Mouse (Mus musculus) stomach, embryonic 15.5 days (tissue): Measurements from ENCODE around the gene Igfn1. TPM values are rescaled to one million over a fixed set of nuclear protein-coding genes. Genes with fewer than 3 reads are reported as not detected.

Source experiments
- ATAC-seq: fragments of 200-750 bp; cut with Nextera tagmentation; 2 replicates; pipeline ENCODE4 v1.8.0; 2017; ENCODE audit warnings: low read depth, moderate number of reproducible peaks, moderate TSS enrichment; ENCODE audit not compliant: insufficient read depth, low FRiP score
- H3K27ac ChIP-seq: fragments of 300-500 bp; sonication (generic); 2 replicates; pipeline ENCODE4 v1.5.1; 2015; ENCODE audit warnings: mild to moderate bottlenecking, inconsistent platforms
- H3K27me3 ChIP-seq: fragments of 300-500 bp; sonication (generic); replicated peaks from 2 replicates; pipeline ENCODE4 v1.6.1; 2015; ENCODE audit warnings: inconsistent platforms
- H3K36me3 ChIP-seq: fragments of 300-500 bp; sonication (generic); 2 replicates; pipeline ENCODE4 v1.6.1; 2015; ENCODE audit warnings: inconsistent platforms
- H3K4me1 ChIP-seq: fragments of 300-500 bp; sonication (generic); 2 replicates; pipeline ENCODE4 v1.6.1; 2015; ENCODE audit warnings: inconsistent platforms
- H3K4me2 ChIP-seq: fragments of 300-500 bp; sonication (generic); 2 replicates; pipeline ENCODE4 v1.6.1; 2015; ENCODE audit warnings: mild to moderate bottlenecking, inconsistent platforms
- H3K4me3 ChIP-seq: fragments of 300-500 bp; sonication (generic); replicated peaks from 2 replicates; pipeline ENCODE4 v1.5.1; 2015; ENCODE audit warnings: inconsistent platforms
- H3K9ac ChIP-seq: fragments of 300-500 bp; sonication (generic); 2 replicates; pipeline ENCODE4 v1.6.1; 2015; ENCODE audit warnings: inconsistent platforms
- H3K9me3 ChIP-seq: fragments of 300-500 bp; sonication (generic); 2 replicates; pipeline ENCODE4 v1.6.1; 2016; ENCODE audit warnings: inconsistent platforms
- WGBS: fragments of 180-500 bp; shearing (Covaris S2); methylation state at CpG from one replicate; pipeline ENCODE4 v1.1.7; 2015; 5-methylcytosine and 5-hydroxymethylcytosine counted together
- polyA plus RNA-seq: library from polyadenylated mRNA; unstranded; fragments of >200 nt; fragmentation: Nextera tagmentation; extraction: Ambion mirVana; gene quantifications from 2 replicates; pipeline ENCODE4 v1.2.1, GENCODE M21; 2015

Igfn1 gene
- polyA plus RNA-seq, 1 experiment from 2014 or later = 0.09 TPM

DNA sequence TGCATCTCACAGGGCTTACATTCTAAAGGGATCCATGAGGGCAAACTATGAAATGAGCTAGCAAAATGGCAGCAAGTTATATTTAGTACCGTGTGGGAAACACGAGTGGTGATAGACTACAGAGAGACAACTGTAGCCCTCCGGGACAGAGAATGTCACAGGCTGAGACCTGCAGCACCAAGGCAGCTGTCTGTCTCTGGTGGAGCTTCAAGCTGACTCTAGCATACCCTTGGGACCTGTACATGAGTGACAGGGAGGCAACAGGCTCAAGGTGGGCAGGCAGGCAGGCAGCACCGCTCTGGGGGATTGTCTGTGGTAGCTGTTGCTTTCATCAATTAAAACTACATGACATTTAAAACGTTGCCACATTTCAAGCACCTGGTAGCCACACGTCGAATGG, 82.9 kb downstream of the Igfn1 start:
- Histone ChIP-seq H3K27me3 (peaks cover 46% of the 10 kb centered on the region), H3K4me2 (no peak overlapping the region), H3K9me3 (no peaks in the 10 kb centered on the region), H3K27ac (no peak overlapping the region), H3K9ac (no peak overlapping the region), H3K4me1 (peaks cover 6% of the 10 kb centered on the region), H3K36me3 (no peaks in the 10 kb centered on the region), H3K4me3 (no peak overlapping the region)
- ATAC-seq = no peak
- 76% methylated on average over 7 of the region's 7 CpGs for WGBS

DNA sequence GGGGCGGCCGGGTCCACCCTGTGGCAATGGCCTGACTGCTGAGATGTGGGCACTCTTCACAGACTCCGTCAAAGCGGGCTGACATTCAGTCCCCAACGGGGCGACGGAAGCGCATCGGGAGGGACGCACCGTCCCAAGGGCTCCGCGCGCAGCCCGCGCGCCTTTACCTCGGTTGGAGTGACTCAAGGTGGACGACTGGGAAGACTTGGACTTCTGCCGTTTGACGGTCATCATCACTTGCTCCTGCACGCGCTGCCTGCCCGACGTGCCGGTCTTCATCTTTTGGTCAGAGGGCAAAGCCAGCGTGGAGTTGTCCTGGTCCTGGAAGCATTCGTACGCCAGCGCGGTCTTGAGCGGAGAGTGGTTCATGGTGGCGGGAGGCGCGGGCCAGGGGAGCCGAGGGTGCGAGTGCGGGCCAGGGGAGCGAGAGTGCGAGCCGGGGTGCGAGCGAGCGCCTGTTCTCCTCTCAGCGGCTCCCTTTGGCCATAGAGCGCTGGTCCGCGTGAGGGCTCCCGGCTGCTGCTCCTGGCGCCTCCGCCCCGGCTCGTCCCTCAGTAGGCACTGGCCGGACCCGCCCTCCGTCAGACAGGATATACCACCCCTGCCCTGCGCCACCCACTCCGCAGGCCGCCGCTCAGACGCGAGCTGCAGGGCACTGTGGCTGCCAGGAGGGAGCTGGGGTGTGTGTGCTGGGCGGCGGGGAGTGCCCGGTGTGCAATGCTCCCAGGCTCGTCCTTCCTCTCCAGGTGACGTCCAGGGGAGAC, 87.3 kb downstream of the Igfn1 start, which contains the start of gene Pkp1:
Pkp1 (minus strand) TSS at position 564 of the 764 bp plus-strand sequence.
- under 1% methylated on average over 65 of the region's 67 CpGs for WGBS
- H3K27ac ChIP-seq = no peak within 1 kb of the TSS
- H3K27me3 ChIP-seq = peaks cover 71% of the 10 kb centered on the region
- H3K4me2 ChIP-seq = peak within 1 kb of the TSS; percentile 52
- no peaks in the 10 kb centered on the region for H3K36me3 ChIP-seq
- H3K4me1 ChIP-seq = peaks cover 6% of the 10 kb centered on the region
- ATAC-seq = peak; percentile 58
- peak within 1 kb of the TSS; percentile 32; the same call in 1 of the 2 replicates for H3K9ac ChIP-seq
- H3K4me3 ChIP-seq = peak within 1 kb of the TSS; percentile 40
- no peaks in the 10 kb centered on the region for H3K9me3 ChIP-seq

DNA sequence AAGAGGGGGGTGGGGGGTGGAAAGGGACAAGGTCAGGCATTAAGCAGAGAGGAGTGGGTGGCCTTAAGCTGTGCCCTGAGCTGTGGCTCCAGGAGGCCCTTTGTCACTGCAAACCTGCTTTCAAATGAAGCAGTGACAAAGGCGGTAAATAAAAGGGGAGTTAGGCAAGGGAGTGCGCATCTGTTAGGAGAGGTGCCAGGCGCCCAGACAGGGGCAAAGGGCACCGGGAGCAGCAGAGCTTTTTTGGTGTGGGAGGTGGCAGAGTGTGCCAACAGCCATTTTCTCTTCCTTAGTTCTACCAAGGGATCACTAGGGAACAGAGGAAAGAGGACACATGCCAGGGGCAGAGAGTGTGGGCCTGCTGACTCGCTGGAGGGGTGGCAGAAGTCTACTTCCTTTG, 88.9 kb downstream of the Igfn1 start:
- no peak overlapping the region; the same call in 1 of the 2 replicates for H3K4me3 ChIP-seq
- 23% methylated on average over 5 of the region's 5 CpGs for WGBS
- no peak overlapping the region for H3K27ac ChIP-seq
- H3K36me3 ChIP-seq = no peaks in the 10 kb centered on the region
- H3K27me3 ChIP-seq = peaks cover 58% of the 10 kb centered on the region
- H3K9me3 ChIP-seq = no peaks in the 10 kb centered on the region
- peak overlapping the region; percentile 10; the same call in 1 of the 2 replicates for H3K4me2 ChIP-seq
- no peak overlapping the region for H3K9ac ChIP-seq
- no peak for ATAC-seq
- H3K4me1 ChIP-seq = peaks cover 6% of the 10 kb centered on the region

DNA sequence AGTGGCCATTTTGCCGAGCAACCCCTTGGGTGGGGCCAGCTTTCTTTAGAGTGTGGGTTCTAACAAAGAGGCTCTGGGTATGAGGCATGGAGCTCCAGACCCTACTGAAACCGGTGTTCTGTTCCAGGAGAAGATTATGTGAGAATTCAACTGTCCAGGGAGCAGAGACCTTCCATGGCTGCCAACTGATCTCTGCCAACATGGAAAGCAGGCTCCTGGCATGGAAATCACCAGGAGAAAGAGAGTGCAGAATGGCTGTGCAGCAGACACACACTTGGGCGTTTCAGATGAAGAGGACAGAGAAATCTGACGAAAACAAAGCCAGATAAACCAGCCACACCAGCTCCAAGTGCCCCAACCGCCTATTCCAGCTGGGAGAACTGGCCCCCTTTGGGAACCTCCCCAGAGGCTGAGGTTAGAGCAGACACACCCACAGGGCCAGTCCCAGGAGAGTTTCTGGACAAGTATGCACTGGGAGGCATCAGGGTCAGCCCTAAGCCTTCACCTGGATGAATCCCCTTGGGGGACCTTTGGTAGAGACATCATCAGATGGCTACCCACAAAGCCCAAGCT, 89.6 kb downstream of the Igfn1 start:
- Histone ChIP-seq H3K27ac (no peak overlapping the region), H3K36me3 (no peaks in the 10 kb centered on the region), H3K4me1 (peaks cover 6% of the 10 kb centered on the region), H3K27me3 (peaks cover 54% of the 10 kb centered on the region), H3K4me2 (0 out of 2 replicates have a peak overlapping the region, but pooled peaks have one; percentile 10), H3K4me3 (peak overlapping the region; percentile 6; the same call in 1 of the 2 replicates), H3K9me3 (no peaks in the 10 kb centered on the region), H3K9ac (no peak overlapping the region)
- no peak for ATAC-seq
- 29% methylated on average over 5 of the region's 5 CpGs for WGBS

DNA sequence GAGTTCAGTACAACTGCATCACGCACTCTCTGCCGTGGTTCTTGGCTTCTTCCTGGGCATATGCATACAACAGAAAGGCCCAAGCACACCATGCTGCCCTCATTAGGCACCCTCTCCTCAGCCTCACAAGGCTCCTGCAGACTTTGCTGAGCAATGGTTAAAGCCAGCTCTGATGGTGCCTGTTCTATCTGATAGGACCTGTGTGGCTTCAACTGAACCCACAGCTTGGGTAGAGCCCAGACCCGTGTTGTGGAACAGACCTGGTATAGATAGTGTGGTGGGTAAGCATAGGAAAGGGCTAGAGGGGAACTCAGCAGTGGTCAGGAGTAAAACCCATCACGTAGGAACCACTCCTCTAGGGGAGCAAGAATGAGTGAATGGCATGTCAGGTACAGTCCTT, 92.5 kb downstream of the Igfn1 start:
- H3K27ac ChIP-seq = no peak overlapping the region
- no peak for ATAC-seq
- H3K36me3 ChIP-seq = no peaks in the 10 kb centered on the region
- peaks cover 33% of the 10 kb centered on the region for H3K27me3 ChIP-seq
- no peak overlapping the region for H3K4me3 ChIP-seq
- WGBS = 75% methylated on average over 4 of the region's 4 CpGs
- no peaks in the 10 kb centered on the region for H3K9me3 ChIP-seq
- H3K9ac ChIP-seq = no peak overlapping the region
- peaks cover 3% of the 10 kb centered on the region for H3K4me1 ChIP-seq
- H3K4me2 ChIP-seq = no peak overlapping the region

DNA sequence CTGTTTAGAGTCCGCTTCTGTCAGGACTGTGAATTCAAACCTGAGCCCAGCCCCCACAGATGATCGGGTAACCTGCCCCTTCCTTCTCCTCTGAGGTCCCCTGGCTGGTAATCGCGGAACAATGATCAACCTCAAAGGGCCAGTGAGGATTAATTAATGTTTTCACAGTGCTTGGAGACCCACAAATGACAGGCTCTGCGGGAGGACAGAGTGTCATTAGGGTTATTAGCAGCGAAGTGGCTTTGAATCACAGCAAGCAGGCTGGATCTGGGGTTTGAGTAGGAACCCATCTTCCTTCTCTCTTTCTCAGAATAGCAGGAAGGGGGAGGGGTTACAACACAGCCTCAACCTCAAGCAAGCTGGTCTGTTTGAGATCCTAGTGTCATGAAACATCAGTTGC, 96.8 kb downstream of the Igfn1 start:
- Histone ChIP-seq H3K4me1 (no peaks in the 10 kb centered on the region), H3K9ac (no peak overlapping the region), H3K4me3 (no peak overlapping the region), H3K4me2 (no peak overlapping the region), H3K27ac (no peak overlapping the region), H3K9me3 (no peaks in the 10 kb centered on the region), H3K27me3 (0 out of 2 replicates have a peak, but pooled peaks cover 2% of the 10 kb centered on the region), H3K36me3 (no peaks in the 10 kb centered on the region)
- ATAC-seq = no peak
- WGBS = 21% methylated on average over 6 of the region's 6 CpGs

DNA sequence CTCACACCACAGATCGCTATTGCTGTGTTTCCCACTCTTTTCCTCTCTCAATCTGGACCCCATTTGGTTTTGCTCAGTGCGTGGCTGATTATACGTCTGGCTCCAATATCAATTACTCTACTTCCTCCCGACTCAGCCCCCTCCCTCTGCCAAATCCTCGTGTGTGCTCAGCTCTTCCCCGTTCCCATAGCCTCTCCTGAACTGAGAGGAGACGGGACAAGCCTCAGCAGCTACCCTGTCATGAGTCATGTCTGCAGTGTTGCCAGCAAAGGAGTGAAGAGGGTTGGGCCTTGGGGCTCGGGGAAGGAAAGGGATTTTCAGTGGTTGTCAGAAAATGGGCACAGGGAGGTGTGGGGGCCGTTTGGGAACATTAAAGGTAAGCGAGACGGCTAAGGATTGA, 99.4 kb downstream of the Igfn1 start:
- ATAC-seq = no peak
- Histone ChIP-seq H3K4me3 (no peak overlapping the region), H3K9me3 (no peaks in the 10 kb centered on the region), H3K27me3 (no peaks in the 10 kb centered on the region), H3K9ac (no peak overlapping the region), H3K36me3 (no peaks in the 10 kb centered on the region), H3K4me2 (no peak overlapping the region), H3K4me1 (no peaks in the 10 kb centered on the region), H3K27ac (no peak overlapping the region)
- WGBS = 46% methylated on average over 11 of the region's 11 CpGs

Other genes with a start within 250 kb of the Igfn1 start
- gene Phlda3, start 240.2 kb downstream of the Igfn1 start, polyA plus RNA-seq = 79.8 and 95.3 TPM in 2 replicates
- 8.8 and 15.3 TPM in 2 replicates for gene Tnni1, start 226.9 kb downstream of the Igfn1 start, polyA plus RNA-seq
- gene Lad1, start 187.7 kb downstream of the Igfn1 start, polyA plus RNA-seq = 95.0 and 97.1 TPM in 2 replicates
- 18.7 and 25.8 TPM in 2 replicates for gene Tnnt2, start 170.0 kb downstream of the Igfn1 start, polyA plus RNA-seq
- gene Pkp1, start 87.1 kb downstream of the Igfn1 start, polyA plus RNA-seq = 14.1 and 21.5 TPM in 2 replicates
- gene Tmem9, start 1.8 kb upstream of the Igfn1 start, polyA plus RNA-seq = 141 and 161 TPM in 2 replicates
- gene Ascl5, start 44.5 kb upstream of the Igfn1 start, polyA plus RNA-seq = 0.33 and 0.50 TPM in 2 replicates
- gene Cacna1s, start 46.4 kb upstream of the Igfn1 start, polyA plus RNA-seq = 0.10 and 0.17 TPM in 2 replicates
- 3.3 and 3.8 TPM in 2 replicates for gene Kif21b, start 125.0 kb upstream of the Igfn1 start, polyA plus RNA-seq
- gene Mroh3, start 206.5 kb upstream of the Igfn1 start, polyA plus RNA-seq = 0.66 and 0.73 TPM in 2 replicates
- gene Inava, start 227.9 kb upstream of the Igfn1 start, polyA plus RNA-seq = 30.8 and 33.1 TPM in 2 replicates